Mouse (Mus musculus): Measurements from ENCODE around the gene Fcho1.
A peak's percentile ranks its signal among the peaks of the same experiment; 100 is the strongest.
"Not testable (repeated sequence)": the region's sequence is repeated elsewhere in the genome, so short reads cannot be mapped to it uniquely, and the experiment has no call there.

Fcho1 gene

DNA sequence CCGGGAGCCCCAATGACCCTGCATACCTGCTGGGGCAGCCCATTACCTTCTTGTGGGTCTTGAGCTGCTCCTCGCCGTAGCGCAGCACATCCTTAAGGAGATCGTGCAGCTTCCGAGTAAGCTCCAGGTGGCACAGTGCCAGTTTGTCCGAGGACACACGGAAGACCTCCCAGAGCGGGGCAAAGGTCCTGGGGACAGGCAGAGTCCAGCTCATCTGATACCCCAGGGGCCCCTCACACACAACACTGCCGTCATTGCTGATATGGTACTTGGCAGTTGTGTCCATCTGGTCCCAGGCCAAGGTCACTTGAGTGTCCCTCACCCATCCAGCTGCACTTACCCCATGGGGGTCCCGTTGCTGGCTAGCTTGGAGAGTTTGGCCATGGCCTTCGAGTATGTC is 8.4 kb downstream of the Fcho1 start:
- no peak for DNase-seq

DNA sequence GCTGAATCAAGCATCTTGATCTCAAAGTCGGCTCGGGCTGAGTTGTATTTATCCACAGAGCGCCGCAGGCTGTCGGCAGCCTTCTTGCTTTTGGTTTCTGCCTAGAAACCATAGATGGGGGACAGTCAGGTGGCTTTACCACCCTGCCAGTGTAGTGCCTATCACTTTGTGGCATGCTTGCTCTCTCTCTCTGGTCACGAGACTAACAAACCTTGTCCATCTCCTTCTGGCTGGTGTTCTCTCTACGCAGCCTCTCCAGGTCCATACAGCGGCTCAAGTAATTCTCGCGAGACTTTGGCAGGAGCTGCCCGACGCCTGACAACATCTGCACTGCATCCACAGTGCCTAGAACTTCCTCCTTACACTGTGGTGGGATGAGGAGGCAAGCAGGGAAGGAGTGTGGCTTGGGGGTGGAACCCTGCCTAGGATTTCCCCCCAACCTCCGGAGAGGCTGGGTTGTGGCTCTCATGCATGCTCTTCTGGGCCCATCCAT is 8.9 kb downstream of the Fcho1 start:
- DNase-seq = no peak

DNA sequence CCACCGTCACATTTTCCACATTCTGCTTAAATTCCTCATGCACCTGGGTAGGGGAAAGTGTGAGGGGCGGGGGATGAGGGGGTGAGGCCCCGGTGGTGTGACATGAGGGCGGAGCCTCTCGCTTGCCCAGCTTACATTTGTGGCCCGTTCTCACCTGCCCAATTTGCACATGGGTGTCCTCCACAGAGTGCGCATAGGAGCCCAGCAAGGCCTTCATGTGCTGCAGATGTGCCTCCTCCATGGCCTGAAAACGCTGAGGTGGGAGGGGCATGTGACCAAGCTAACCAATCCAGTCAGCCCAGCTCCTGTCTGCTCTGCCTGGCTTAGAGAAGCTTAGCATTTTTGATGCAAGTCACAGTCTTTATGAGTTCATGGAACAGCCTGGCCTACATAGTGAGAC is 10.0 kb downstream of the Fcho1 start:
- DNase-seq = no peak

DNA sequence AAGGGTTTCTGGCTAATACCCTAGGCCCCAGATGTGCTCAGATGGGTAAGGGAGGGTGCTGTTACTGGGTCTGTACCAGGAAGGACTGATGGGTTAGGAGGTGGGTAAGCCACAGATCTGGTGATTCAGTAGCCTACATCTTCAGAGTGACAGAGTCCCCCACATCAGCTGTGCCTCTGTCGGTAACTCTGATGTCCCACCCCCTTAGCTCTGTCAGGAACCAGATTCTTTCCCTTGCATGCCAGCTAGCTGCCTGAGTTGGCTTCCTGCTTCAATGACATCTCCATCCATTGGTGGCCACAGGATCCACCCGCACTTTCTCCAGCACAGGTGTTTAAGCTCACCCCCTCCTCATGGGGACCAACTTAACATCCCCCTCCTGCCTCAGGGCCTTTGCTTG is 13.9 kb downstream of the Fcho1 start:
- DNase-seq = no peak

DNA sequence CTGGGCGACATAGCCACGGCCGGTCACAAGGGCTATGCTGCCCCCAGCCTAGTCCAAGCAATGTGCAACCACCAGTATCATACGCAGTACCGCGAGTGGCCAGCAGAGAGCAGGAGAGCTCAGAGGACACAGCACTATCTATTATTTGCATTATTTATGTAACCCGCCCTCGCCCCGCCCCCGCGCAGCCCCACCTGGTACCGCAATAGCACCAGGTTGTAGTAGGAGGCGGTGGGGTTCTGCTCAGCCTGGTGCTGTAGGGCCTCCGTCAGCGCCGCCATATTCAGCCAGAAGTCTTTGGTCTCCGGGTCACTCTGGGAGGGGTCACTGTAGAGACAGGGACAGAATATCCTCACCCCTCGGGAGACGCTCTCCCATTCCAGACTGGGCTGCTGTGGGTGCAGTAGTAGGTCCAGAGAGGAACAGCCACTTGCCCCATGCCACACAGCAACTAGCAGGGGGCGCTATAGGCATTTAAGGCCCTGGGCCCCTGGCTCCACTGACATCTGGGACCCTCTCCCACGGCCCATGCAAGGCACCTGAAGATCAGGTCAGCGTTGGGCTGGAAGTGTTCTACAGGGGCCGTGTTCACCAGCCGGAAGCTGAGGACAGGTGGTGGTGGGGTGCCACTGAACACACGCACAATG is 15.6 kb downstream of the Fcho1 start:
- peak; percentile 84 for DNase-seq

DNA sequence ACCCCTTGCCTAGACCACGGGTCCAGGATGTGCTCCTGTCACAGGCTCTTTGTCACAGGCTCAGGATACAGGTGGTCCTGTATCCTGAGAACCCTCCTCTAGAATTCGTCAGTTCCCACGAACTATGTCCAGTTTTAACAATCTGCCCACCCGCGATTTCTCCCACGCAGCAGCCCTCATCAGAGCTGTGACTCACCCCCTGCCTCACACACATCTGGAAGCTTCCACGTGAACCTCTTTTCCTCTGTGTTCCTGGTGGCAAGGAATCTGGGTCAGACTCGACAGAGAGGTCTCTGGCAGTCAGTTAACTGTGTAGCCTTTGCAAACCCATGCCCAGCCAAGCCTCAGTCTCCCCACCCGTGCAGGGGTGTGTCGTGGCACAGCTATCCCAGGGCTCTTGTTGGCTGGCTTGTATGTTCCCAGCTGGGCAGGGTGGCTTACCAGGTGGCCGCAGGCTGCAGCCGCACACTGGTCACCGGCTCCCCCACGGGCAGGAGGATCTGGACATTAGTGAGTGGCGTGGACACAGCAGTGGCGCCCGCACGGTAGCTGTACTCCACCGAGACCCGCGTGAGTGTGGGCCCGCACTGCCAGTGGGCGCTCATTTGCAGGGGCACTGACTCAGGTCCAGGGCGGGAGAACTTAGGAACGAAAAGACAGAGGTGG is 16.2 kb downstream of the Fcho1 start:
- no peak for DNase-seq

DNA sequence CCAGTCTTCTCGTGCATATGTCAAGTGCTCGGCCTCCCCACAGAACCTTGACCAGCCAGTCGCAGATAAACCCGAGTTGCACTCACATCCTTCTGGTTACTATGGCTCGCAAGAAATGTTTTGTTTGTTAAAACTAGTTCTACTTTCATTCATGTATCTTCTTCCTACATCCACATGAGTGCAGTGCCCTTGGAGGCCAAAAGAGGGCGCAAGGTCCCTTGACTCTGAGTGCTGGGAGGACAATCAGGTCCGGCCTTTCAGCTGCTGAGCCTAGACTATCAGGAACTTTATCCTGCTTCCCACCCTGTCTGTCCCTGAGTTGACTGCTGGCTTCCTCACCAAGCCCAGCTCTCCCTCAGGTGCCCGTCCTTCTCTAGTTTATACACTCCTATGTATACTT is 17.6 kb downstream of the Fcho1 start:
- peak; percentile 67 for DNase-seq

DNA sequence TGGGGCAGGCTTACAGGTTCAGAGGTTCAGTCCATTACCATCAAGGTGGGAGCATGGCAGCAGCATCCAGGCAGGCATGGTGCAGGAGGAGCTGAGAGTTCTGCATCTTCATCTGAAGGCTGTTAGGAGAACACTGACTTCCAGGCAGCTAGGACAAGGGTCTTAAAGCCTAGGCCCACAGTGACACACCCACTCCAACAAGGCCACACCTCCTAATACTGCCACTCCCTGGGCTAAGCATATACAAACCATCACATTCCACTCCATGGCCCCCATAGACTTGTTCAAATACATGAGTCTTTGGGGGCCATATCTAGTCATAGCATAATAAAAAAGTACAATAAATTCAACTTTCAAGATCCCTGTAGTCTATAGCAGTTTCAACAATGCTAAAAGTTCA is 22.1 kb downstream of the Fcho1 start:
- not testable (repeated sequence) for DNase-seq

DNA sequence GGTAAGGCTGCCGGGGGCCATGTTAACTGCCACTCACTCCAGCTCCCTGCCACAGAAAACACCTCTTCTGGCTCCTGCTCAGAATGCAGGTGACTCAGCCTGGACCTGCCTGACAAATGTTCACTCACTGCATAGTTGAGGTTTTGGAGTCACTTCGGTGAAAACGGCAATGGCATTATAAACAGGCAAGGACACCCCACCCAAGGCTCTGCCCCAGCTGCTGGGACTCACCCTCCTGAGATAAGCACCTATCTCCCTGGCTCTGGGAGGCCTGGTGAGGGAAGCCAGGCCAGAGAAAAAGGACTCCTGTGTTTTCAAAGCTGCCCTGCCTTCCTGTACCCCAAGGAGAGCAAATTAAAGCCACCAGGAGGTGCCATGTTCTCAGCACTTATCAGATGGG is 22.6 kb downstream of the Fcho1 start:
- DNase-seq = no peak

DNA sequence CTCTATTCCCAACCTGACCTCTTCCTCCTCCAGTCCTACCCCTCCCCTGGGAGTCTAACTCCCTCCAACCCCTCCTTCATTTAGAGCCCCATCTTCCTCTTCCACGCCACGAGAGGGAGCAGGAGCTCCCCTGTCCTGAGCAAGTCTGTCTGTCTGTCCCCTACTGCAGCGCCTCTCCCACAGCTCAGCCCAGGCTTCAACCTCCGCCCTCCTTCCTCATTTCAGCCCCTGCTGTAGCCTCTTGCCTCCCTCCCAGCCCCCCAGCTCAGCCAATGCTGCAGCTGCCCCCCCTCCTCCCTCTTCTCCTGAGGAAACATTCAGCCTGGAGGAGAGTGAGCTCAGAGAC is 23.5 kb downstream of the Fcho1 start:
- DNase-seq = no peak

DNA sequence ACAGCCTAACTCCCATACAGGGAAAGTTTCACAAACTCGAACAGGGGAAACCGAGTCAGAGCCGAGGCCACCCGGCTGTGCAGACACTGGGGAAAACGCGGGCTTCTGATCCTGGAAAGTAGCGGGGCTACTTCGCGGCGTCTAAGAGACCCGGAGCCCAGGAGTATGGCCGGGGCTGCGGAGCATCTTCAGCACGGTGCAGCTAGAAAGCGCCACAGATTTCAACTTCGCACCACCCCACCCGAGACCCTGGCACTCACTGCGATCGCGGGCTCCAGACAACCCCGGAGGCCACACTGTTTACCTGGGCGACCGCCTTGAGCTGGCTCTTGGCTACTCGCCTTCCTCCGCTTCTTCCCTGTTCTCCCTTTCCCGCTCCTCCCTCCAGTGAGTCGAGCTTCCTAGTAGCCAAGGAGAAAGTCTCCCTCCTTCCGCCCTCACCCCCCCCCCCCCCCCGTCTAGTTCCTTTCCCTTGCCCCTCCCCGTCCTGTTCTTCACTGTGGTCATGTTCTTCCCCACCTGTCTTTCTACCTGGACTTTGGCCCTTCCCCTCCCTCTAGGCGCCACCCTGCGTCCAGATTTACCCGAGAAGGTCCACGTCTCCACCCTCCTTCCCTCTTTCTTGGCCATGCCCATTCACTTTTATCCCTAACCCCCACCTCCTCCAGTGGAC is 24.0 kb downstream of the Fcho1 start, which contains the start of gene B3gnt3:
TSS of gene B3gnt3 (minus strand) at position 376 of the 673 bp plus-strand sequence.
- DNase-seq = no peak

DNA sequence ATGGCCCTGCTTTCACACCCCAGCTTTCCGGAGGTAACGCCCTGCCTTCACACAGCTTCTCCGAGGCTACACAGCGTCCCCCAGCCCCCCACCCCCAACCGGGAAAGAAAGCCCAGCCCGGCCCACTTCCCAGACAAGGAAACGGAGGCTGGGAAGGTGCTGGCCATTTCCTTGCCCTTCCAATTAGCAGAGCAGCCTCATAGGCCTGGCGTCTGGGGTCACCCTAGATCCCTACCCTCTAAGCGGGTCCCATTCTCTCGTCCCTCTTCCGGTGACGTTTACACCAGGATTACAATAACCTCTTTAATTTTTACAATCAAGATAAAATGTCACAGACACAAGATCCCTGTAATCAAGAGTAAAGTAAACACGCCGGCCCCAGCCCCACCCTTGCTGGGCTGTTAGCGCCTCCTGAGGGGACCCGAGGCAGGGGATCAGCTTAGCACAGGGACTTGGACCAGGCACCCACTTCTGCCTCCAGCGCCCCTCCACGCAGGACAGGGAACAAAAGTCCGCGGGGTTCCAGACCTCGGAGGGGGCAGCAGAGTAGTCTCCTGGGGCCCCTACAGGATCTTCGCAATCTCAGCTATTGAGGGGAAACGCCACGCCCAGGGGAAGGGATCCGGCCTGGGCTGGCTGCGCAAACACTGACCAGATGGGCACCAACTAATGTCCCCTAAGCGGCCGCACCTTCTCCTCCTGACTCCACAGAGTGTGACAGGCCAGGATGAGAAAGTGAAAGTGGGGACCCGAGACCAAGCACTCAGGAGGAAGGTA is 24.8 kb downstream of the Fcho1 start:
- no peak for DNase-seq

DNA sequence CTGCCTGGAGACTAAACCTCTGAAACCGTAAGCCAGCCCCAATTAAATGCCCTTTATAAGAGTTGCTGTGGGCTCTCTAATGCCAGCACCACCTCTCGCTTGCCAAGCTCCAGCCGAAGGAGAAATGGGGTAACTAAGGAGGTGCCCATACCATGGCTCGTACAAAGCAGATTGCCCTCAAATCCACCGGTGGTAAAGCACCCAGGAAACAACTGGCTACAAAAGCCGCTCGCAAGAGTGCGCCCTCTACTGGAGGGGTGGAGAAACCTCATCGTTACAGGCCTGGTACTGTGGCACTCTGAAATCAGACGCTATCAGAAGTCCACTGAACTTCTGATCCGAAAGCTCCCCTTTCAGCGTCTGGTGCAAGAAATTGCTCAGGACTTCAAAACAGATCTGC is 30.1 kb downstream of the Fcho1 start:
- DNase-seq = not testable (repeated sequence)

DNA sequence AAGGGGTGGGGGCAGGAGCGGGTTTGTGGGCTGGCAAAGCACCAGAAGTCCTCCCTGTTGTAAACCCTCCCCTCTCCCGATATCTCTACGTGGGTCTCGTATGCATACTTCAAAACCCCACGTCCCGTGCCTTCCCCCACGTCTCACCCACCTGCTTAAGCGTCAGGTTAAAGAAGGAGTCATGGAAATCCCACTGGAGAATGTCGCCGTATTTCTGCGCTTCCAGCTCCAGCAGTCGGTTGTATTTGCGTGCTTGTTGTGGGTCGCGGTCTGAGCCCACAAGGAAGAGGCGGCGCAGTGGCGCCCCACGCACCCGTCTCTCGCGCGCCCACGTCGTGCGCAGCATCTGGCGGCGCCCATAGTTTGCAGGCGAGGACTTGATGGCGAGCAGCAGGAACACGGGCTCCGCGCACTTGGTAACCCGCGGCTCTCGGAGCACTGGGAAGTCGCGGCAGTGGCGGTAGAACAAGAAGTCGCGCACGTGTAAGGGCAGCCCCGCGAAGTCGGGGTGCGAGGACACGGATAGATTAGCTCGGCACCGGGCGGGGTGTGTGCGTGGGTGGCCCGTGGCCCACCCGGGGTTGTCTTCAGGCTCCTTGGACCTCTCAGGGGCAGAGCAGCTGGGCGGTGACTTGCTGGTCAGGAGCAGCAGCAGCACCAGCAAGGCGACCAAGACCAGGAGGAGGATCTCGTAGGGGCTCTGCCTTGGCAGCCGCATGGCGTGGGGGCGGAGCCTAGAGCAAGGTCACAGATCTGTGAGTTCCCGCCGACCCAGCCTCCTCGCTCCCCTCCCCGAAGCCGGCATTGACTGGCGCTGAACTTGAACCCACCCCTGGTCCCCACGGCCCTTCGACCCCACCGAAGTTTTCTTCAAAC is 32.1 kb downstream of the Fcho1 start:
- DNase-seq = no peak

DNA sequence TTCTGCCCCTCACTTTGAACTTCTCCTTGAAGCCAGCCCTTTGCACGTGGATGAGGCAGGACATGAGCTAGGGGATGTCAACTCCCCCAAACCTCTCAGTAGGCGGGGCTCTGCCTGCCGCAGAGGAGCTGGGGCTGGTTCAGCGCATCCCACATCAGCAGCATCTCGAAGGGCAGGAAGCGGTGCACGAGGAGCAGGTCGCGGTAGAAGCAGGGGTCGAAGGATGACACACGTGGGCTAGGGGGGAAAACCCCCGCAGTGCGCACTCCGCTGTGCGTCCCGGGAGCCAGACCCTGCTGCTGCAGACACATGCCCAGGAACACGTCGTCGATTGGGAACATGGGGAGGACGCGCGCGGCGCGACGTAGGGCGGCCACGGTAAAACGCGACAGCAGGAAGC is 33.0 kb downstream of the Fcho1 start:
- DNase-seq = no peak

DNA sequence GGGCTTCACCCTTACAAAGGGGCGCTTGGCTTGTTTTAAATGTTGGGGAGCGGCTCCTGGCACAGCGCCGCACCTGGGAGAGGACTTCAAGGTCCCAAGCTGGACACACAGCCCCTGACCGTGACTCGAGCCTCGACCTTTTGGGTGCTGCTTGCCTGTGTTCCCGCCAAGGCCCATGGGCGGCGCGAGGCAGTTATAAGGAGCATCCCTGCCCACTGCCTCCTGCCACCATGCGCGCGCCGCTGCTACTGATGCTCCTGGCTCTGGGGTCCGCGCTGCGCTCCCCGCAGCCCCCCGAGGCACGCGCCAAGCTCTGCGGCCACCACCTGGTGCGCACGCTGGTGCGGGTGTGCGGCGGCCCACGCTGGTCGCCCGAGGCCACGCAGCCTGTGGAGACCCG is 36.5 kb downstream of the Fcho1 start, which contains the start of gene Insl3:
TSS of gene Insl3 (plus strand) at position 187 of the 400 bp plus-strand sequence.
- DNase-seq = no peak

DNA sequence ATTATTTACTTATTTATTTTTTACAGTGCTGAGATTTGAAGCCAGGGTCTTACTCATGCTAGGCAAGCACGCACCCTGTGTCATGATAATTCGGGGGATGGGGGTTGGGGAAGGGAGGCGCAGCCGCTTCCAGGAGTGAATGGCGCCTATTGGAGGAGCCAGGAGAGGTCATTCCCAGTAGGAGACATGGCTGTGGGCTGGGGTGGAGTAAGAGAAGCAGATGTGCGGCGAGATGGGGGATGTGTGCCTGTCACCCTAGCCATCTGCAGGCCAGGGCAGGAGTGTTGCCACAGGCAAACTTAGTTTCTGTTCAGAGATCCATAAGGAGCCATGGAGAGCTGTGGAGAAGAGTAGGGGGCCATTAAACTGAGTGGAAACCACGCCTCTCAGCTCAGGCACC is 37.9 kb downstream of the Fcho1 start:
- no peak for DNase-seq

DNA sequence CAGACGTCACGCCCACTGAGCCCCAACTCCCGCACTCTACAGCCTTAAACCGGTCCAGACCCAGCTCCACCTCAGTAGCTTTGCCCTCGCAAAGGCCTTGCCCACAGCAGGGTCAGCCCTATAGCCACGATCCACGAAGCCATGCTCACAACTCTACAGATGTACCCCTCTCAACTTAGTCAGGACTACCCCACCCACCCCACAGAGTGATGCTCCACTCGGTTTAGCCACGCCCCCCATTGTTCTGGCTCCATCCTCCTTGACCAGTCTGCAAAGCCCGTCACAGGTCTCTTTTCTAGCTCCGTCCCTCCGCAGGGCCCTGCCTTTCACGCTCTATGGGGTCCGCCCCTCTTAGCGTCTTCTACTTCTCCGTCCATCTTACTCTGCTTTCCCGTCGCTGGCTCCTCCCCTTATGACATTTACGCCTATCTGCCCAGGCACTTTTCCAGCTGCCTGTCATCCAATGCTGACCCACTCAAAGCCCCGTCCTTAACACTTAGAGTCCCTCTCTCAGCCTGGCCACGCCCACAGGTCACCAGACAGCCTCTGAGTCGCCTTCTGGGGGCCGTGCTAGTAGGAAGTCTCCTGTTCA is 39.3 kb downstream of the Fcho1 start:
- DNase-seq = peak; percentile 51

DNA sequence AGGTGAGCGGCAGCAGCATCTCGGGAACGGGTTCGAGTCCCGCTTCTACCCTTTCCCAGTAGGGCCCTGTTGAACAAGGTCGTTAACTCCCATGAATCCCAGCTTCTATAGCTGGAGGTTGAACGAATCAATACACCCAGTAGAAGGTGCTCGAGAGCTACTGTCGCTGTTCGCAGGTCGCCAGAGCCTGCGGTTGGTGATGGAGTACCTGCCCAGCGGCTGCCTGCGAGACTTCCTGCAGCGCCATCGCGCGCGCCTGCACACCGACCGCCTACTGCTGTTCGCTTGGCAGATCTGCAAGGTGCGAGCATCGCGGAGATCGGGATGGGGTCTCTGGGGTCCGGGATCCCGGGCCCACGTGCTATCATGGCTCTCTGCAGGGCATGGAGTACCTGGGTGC is 39.9 kb downstream of the Fcho1 start:
- DNase-seq = no peak

DNA sequence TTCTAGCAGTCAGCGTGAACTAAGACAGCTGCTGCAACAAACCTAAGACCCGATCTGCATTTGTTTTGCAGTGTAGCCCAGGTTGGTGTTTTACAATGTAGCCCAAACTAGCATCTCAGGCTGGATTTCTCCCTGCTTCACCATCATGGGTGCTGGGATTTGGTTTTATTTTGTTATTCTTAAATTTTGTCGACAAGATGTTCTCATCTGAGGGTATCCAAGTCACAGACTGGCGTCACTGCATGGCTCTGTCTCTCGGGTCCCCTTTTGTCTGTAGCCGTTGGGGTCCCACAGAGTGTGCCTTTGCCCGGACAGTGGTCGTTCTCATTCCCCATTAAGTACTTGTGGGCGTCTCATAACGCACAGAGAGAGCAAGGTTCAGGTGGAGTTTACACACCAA is 40.8 kb downstream of the Fcho1 start:
- no peak for DNase-seq

DNA sequence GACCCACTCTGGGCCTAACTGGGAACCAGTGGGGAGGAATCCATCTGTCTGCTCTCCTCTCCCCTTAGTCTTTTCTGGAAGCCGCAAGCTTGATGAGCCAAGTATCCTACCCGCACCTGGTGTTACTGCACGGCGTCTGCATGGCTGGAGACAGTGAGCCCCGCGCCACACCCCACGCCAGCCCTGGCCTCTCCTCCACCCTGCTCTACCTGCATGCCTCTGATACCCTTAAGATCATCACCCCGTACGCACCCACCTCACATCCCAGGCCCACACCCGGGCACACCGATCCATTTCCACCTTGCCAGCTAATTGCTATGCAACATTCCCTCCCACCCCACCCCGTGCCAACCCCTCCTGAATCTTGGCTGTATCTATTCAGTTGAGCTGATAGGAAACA is 42.7 kb downstream of the Fcho1 start:
- no peak for DNase-seq

DNA sequence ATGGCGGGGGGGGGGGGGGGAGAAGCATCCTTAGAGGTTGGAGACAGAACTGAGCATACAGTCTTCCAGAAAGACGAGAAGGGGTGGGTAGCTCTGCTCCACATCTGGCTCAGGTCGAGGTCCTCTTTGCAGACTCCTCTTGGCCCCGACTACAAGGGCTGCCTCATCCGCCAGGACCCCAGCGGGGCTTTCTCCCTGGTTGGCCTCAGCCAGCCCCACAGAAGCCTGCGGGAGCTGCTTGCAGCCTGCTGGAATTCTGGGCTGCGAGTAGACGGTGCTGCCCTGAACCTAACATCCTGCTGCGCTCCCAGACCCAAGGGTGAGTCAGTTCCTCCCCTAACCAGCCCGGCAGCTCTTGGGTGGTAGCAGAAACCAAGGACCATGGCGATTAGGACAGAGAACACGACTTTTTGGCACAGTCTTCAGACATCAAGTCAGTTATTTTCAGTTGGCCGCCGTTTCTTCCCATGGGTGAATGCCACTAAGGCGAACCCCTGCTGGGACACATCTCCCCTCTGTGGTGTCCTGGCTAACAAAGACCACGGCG is 44.1 kb downstream of the Fcho1 start:
- no peak for DNase-seq

Data from embryo, embryonic 11 days (tissue).